Mouse (Mus musculus): Measurements from ENCODE around the gene Nrxn1.
A peak's percentile ranks its signal among the peaks of the same experiment; 100 is the strongest.

The Nrxn1 gene

DNA sequence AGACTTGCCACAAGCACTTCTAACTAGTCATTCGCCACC lies at the start of gene Nrxn1:
Gene Nrxn1, minus strand, starts transcription at position 30 of the 39 bp plus-strand sequence.
- DNase-seq (ENCODE audit: low spot score): no peak

DNA sequence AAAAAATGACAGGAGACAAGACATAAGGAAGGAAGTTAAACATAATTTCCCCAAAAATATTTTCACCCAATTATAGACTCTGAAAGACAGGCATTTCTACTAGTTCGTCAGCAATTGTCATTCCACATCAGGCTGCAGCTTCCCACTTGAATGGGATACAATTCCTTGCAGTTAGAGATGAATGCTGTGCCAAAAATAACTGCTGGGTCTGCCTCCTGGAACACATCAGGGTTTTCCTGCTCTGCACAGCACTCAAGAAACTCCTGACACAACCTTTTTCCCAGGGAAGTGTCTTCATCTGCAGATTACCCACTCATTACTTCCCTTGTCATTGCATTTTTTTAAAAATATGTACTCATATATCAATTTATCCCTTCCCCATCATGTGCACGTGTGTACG lies 44.0 kb upstream of the Nrxn1 start:
- peak; percentile 1 for DNase-seq (ENCODE audit: low spot score)

DNA sequence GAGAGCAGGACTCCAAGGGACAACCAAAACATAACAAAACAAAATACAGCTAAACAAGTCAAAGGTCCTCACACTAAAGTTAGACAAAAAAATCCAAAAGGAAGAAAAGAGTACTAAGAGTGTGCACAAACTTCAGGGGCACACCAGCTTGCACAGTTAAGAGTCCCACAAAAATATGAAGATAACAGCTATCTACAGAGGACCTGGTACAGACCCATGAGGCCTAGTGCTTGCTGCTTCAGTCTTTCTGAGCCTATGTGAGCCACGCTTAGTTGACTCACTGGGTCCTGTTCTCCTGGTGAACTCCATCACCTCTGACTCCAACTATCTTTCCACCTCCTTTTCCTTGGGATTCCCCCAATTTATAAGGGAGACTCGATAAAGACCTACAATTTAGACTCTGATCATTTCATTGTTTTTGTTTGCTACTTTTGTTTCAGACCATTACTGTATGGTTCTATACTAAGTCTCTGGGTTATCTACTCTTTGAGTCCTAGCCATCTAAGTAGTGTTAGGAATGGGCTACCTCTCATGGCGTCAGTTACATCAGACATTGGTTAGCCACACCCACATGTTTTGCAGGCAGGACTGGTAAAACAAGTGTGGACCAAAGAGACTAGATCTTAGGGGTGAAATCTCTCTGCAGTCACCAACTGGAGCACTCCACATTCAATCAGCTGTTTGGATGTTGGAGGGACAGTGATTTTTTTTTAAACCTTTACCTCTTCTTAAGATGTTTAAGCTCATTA lies 20.2 kb upstream of the Nrxn1 start:
- DNase-seq (ENCODE audit: low spot score): no peak

DNA sequence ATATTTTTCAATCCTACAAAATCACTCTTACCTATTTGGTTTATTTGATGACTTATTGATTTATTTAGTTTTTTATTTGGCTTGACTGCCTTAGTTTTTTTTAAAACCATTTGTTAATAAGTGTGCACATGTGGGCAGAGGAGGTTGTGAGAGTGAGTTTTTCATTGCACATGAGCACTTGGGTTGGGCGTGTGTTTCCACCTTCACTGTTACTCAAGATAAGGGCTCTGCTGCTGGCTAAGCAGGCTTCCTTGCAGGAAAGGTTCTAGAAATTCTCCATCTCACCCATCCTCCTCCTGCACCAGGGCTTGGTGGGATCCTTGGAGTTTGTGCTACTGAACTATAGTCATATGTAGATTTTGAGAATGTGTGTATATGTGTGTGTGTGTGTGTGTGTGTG lies 19.2 kb upstream of the Nrxn1 start:
- DNase-seq (ENCODE audit: low spot score): no peak

DNA sequence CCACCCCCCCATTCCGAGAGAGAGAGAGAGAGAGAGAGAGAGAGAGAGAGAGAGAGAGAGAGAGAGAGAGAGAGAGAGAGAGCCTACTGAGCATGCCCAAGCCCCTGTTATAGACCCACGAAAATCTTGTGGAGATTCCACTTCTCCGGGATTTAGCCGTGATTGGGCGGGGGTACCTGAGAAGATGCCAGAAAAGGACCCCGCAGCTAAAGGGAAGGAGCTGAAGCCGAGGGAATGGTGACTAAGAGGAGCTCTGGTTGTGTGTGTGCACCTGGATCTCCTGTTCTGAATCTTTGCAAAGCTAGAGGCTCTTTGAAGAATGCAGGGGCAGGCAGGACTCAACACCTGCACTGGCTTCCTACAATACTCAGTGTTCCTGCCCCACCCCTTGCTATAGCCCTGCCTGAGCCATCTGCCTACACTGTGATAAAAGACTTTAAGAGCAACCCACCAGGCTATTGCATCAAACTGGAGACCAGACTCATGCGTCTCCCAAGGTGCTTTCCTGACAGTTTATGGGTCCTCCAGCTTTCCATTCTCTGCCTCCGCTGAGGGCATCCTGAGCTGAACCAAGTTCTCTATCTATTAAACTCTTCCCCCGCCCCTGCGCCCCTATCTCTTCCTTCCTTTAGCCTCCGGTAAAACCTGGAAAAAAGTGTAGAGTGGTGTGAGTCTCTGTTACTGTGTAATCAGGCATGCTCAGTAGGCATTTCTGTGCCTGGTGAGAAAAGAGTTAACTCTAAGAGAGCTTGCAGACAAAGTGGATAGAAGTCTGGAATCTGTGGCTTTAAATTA lies 407 bp upstream of the Nrxn1 start:
- no peak for DNase-seq (ENCODE audit: low spot score)

DNA sequence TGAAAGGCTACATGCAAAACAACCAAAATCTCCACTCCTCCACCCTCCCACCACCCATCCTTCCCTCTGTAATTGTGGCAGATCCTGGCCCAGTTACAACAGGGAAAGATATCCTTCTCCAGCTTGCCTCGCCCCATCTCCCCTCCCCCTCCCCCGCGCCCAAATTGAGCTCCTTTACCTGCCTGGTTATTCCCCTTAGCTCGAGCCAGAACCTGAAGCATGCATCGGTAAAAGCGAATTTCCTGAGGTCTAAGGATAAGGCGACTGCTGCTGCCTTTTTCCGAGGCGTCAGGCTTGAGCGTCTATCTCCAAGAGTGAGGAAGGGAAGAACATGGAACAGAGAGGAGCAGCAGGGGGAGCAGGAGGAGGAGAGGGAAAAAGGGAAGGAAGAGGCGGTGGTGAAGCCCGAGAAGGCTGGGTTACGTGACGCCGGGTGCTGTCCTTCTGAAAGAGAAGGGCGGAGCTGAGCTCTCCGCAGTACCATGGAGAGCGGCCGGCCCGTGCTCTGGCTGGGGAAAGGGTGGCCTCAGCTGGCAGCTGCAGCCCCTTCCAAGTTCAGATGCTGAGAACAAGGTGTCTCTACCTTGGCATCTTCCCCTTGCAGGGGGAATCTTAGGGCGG lies 340 bp downstream of the Nrxn1 start:
- peak; percentile 81 for DNase-seq (ENCODE audit: low spot score)

DNA sequence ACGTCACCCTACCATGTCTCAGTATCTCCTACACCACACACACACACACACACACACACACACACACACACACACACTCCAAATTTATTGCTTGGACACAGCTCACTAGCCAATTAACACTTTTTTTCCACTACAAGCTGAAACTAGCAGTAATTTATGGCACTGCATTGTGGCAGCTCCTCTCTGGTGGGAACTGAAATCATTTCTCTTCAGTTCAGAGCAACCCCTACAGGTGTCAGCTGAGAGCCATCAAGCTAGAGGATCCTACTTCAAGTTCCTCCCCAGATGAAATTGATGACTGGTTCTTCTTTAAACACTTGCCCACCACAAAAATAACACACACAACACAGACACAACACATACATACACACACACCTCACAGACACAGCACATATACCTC lies 2.2 kb downstream of the Nrxn1 start:
- DNase-seq (ENCODE audit: low spot score): no peak

DNA sequence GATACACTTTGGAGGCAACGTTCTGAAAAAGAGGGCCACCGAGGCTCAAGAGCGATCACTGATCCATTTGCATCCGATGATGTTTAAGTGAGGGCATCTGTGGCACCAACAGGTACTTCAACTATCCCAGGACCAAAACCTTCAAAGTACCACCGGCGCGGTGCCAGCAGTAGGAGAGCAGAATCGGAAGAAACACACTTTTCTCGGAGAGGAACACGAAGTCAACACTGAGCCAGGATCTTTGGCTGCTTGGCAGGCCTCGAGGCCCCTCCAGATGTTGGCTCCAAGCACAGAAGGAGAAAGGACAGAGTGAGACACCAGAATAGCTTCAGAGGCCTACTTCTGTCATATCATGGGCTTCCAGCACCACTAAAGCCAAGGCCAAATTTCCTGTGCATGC lies 3.9 kb downstream of the Nrxn1 start:
- no peak for DNase-seq (ENCODE audit: low spot score)

DNA sequence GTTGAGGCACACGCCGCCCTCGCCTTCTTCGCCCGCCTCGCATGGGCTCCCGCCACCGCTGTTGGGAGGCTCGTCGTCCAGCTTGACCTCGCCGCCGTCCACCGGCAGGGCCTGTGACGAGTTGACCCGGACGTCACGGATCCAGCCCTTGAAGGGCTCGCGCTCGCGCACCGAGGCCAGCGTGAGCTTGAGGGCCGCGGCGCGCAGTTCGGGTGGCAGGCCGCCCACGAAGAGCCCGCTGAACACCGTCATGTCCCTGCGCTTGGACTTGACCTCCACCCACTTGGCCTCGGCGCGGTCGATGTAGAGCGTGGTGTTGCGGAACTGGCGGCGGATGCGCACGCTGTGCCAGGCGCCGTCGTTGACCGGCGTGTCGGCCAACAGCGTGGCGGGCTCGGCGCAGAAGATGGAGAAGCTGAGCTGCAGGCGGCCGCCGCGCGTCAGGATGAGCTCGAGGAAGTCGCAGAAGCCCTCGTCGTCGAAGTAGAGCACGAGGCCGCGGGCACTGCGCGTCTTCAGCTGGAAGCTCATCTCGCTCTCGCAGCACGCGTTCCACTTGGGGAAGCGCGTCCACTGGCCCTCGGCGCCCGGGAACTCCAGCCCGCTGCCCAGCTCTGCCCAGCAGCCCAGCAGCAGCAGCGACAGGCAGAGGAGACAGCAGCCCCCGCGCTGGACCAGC lies 4.7 kb downstream of the Nrxn1 start:
- DNase-seq (ENCODE audit: low spot score): no peak

DNA sequence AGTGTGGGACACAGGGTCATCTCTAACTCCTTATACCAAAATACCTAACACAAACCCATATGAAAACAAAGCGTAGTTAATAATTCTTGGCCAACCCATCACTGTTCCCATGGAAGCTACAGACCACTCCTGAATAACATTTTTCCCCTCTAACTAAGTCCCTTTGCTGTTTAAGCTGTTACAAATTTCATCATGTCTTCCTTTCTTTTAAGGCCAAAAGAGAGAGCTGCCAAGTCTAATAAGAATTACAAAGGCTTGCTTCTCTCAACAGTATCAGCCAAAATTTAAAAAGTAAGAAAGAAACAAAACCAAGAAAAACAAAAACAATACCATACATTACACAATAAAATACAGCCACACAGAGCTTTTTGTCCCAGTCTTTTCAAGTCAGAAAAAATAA lies 6.5 kb downstream of the Nrxn1 start:
- no peak for DNase-seq (ENCODE audit: low spot score)

DNA sequence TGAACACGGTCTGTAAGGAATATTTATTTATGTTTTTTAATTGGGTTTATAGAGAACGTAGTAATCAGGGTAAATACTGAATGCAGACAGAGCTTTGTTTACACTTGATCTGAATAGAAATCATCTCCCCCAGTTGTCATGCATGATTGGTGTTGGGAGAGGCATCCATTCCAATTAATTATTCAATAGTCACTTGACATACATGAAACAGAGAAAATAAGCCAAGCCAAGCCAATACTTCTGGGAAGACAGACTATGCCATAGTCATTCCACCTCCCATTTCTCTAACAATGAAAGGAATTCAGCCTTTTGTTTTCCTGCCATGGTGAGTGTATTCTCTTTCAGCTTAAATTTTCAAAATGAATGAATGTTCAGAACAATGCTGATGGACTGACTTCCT lies 7.5 kb downstream of the Nrxn1 start:
- no peak for DNase-seq (ENCODE audit: low spot score)

DNA sequence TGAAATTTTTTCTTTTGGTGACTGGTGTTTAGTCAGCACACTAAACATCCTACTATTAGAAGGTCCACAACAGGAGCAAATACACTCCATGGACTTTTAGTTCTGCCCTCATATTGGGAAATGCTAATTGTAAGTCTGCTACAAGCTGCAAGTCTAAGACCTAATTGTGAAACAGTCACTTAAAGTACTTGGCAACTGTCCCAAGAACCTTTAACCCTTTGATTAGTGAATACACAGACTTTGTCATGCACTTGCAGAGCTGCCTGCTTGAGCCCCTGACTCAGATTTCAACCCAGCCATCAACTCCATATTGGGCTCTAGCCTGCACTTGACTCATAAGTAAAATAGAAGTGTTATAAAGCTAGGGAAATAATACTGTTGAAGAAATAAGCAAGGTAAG lies 13.8 kb downstream of the Nrxn1 start:
- DNase-seq (ENCODE audit: low spot score): no peak

DNA sequence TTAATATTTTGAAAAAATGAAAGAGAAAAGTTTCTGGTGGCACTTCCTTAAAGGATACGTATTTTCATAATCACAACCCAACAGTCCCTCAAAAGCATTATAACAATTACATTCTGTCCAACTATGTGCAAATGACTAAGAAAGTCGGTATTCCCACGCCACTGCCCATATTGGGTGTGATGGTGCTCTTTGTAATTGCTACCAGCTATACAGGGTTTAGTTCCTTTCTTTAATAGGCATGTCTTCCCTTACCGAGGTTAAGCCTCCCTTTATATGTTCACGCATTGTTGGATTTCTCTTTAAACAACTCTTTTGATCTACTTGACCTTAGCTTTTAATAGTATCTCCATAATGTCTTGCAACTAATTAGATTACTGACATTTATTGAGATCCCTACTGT lies 18.1 kb downstream of the Nrxn1 start:
- DNase-seq (ENCODE audit: low spot score): no peak

DNA sequence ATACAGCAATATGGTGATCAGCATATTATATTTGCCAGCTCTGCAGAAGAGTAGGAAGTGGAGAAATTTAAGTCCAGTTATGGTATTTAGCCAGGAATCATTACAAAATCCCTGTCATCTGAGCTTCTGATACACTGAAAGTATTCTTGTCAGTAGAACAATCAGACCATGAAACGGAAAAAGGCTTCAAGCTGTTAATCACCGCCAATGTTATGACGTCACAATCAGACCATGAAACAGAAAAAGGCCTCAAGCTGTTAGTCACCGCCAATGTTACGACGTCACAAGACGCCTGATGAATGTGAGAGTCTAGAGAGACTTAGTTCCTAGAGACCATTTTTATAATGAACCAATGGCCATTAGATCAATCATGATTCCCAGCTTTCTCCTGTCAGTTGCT lies 59.4 kb downstream of the Nrxn1 start:
- no peak for DNase-seq (ENCODE audit: low spot score)

DNA sequence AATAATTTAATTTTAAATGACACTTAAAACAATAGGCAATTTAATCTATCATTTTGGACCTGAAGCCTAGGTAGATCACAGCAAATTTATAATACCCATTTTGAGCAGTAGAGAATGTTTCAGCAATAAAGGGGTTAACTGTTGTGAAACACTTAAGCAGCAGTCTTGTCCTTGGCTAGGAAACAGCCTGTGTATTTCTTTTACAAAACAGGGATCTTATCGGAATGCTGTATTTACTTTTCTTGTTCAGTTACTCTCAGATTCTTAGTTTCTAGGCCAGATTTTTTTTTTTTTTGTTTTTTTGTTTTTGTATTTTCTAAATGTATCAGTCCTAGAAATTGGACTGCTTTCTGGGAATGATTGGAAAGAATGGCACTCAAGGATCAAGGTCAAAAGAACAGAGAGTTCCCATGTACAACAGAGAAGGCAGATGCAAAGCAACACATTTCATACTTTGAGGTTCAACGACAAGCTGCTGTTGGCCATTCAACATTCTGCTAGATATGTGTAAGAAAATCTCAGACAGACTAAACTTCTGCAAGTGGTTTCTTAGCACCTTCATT lies 67.7 kb downstream of the Nrxn1 start:
- DNase-seq (ENCODE audit: low spot score): no peak

DNA sequence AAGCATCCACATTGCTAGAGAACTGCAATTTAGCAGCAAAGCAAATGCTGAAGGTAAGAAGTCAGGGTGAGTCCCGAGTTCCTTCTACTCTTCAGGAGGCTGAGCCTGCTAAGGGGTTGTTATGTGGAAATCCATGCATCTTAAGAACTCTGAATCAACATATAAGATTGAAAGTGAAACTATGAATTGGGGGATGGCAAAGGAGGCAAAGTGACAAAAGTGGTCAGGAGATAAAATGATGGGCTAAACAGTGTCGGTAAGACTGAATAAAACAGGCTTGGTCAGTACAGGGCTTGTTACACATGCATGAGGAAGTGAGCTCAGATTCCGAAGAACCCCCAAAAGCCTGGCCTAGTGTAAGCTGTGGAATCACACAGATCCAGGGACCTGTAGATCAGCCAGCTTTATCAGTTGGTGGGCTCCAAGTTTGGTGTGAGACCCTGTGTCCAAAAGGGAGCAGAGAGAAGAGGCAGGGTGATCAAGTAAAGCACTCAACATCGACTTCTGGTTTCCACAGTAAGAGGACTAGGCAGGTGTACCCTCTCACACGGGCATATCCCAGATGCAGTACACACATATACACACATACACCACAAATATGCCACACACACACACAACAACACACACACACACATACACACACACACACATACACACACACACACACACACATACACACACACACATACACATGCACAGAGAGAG lies 85.3 kb downstream of the Nrxn1 start:
- DNase-seq (ENCODE audit: low spot score): no peak

DNA sequence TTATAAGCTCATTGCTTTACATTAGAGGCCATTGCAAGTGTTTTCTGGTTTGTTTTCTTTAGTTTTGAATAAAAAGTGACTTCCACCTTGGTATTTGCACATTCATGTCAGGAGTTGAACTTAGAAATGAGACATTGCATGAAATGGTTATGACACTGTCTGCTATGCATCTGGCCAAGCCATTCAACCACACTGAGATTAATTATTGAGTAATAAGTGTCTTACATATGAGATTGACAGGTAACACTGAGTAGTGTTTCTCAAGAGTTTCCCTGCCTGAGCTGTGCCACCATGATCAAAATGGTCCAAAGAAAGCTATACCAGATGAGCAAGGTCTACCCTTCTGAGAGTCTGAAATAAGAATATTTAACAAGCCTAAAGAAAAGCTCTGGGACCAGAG lies 92.5 kb downstream of the Nrxn1 start:
- no peak for DNase-seq (ENCODE audit: low spot score)

DNA sequence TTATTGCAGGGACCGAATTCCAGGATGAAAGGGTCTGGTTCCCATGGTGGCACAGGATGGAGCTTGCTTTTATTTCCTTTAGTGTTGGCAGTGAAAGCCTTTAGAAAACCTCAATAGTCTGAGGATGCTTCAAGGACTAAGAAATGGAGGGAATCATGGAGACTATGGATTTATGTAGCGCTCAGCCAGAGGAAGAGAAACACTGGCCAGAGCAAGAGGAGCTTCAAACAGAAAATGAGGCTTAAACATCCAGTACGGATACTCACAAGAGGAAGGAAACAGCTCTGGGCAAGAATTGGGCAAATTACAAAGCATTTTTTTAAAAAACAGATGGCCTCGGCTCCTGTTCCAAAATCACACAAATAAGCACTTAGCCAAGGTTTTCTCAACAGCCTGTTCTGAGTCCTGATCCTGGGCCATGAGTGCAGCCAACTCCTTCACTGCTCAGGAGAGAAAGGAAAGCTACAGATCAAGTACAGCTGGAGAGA lies 93.2 kb downstream of the Nrxn1 start:
- DNase-seq (ENCODE audit: low spot score): peak; percentile 19

DNA sequence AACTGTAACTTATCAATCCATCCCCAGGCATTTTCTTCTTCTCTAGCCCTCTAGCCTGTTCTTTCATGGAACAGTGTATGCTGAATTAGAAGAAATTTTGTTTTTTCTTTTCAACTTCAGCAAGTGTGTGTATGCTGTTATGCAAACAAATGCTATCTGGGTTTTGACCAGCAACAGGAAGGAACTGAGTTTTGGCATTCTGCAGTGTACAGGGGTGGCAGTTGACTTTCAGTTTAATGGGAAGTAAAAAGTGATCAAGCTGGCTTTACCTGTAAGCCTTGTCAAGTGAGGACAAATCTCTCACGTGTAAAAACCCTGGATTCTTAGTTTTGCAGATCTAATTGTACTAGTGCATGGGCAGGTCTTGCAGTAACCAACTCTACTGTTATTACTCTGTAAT lies 95.2 kb downstream of the Nrxn1 start:
- DNase-seq (ENCODE audit: low spot score): no peak

DNA sequence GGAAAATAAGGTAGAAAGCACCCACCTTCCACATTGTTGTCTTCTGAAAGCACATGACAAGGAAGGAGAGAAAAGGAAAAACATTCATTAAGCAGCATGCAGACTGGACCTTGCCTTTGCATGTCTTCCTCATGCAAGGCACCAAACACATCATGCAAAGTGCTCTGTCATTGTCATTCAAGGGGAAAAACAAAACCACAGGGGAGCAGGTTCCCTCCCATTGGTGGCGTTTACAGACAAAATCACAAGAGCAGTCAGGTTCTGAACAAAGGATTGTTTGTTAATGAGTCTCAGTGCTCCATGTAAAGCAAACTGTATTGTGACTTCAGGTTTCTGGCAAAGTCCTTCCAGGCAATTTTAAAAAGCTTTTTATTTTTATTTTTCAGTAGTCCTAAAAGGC lies 97.4 kb downstream of the Nrxn1 start:
- DNase-seq (ENCODE audit: low spot score): no peak

DNA sequence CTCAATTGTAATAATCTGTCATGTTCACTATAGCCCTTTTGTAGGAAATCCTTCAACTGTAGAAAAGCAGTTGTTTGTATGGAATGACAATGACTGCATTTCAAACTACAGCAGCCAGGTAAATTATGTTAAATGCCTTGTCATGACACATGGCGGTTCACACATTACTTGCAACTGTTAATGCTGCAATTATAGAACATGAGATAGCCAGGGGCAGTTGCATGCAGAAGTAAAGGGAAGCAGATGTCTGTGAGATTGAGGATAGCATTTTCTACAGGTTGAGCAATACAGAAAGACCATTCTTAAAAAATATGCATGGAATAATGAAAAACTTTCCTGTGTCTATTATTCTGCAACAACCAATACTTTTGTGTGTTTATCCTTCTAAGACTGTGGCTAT lies 98.6 kb downstream of the Nrxn1 start:
- DNase-seq (ENCODE audit: low spot score): no peak

DNA sequence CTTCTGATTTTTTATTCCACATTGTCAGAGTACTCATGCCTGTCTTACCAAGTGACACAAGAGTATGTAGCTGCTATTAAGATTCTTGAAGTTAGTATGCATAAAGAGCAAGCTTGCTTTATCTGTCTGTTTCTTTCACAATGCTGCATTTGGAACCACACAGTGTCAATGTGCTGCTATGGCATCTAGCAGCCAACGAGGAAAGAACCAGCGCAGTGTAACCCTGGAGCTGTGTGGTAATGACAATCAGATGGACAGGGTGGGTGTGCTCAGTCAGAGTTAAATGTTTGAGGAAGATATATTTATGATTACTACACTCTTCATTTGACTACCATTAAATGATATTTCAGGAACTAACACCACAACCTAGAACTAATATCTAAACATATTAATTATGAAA lies 102.1 kb downstream of the Nrxn1 start:
- DNase-seq (ENCODE audit: low spot score): no peak
